Mouse (Mus musculus) embryo, embryonic 10.5 days (tissue): ENCODE data around the gene Poll.

Experiments
- DNase-seq: peaks from one replicate; pipeline ENCODE4 v3.0.0-alpha.2; 2015; ENCODE audit warnings: low spot score

Poll gene

GRCm38 (mm10) chr19:45560153-45560890 is at the start of gene Poll, which contains the start of gene Gm17018:
Gene Poll, minus strand, starts transcription at chr19:45560531.
Gene Gm17018, plus strand, starts transcription at chr19:45560615.
- DNase-seq: peak; percentile 91

- no peak for DNase-seq
Measured at GRCm38 (mm10) chr19:45608648-45609339, 48.5 kb upstream of the Poll start.

- DNase-seq: peak; percentile 33
Measured at GRCm38 (mm10) chr19:45607479-45607878, 47.1 kb upstream of the Poll start.

- no peak for DNase-seq
Measured at GRCm38 (mm10) chr19:45606701-45607100, 46.4 kb upstream of the Poll start.

GRCm38 (mm10) chr19:45602606-45603005 is 42.3 kb upstream of the Poll start:
- no peak for DNase-seq

GRCm38 (mm10) chr19:45597106-45597505 is 36.8 kb upstream of the Poll start:
- no peak for DNase-seq

- DNase-seq: peak; percentile 39
Measured at GRCm38 (mm10) chr19:45596434-45596833, 36.1 kb upstream of the Poll start.

GRCm38 (mm10) chr19:45596019-45596418 is 35.7 kb upstream of the Poll start:
- peak; percentile 59 for DNase-seq

GRCm38 (mm10) chr19:45595481-45595880 is 35.1 kb upstream of the Poll start:
- no peak for DNase-seq

- no peak for DNase-seq
Measured at GRCm38 (mm10) chr19:45594079-45594478, 33.7 kb upstream of the Poll start.

GRCm38 (mm10) chr19:45592916-45593315 is 32.6 kb upstream of the Poll start:
- DNase-seq: no peak

GRCm38 (mm10) chr19:45591704-45592103 is 31.4 kb upstream of the Poll start:
- no peak for DNase-seq

GRCm38 (mm10) chr19:45589761-45590160 is 29.4 kb upstream of the Poll start:
- no peak for DNase-seq

- DNase-seq: no peak
Measured at GRCm38 (mm10) chr19:45587509-45588292, 27.4 kb upstream of the Poll start.

GRCm38 (mm10) chr19:45586850-45587249 is 26.5 kb upstream of the Poll start:
- no peak for DNase-seq

- no peak for DNase-seq
Measured at GRCm38 (mm10) chr19:45584856-45585620, 24.7 kb upstream of the Poll start.

GRCm38 (mm10) chr19:45583136-45583535 is 22.8 kb upstream of the Poll start:
- DNase-seq: no peak

GRCm38 (mm10) chr19:45582161-45582560 is 21.8 kb upstream of the Poll start:
- peak; percentile 30 for DNase-seq

- DNase-seq: peak; percentile 75
Measured at GRCm38 (mm10) chr19:45581257-45581656, 20.9 kb upstream of the Poll start.

GRCm38 (mm10) chr19:45580235-45580634 is 19.9 kb upstream of the Poll start:
- DNase-seq: no peak

- no peak for DNase-seq
Measured at GRCm38 (mm10) chr19:45579416-45579815, 19.1 kb upstream of the Poll start.

GRCm38 (mm10) chr19:45578976-45579375 is 18.6 kb upstream of the Poll start:
- DNase-seq: no peak
